Mouse (Mus musculus) thymus, postnatal 25 days (tissue): ENCODE measurements around the gene Pxk.

Experiments used
- DNase-seq: peaks from one replicate; pipeline ENCODE4 v3.0.0; 2022

Pxk gene

GRCm38 (mm10) chr14:8097978-8098686 is at the start of gene Pxk:
TSS of gene Pxk (plus strand) at chr14:8098211.
- DNase-seq, result peak; percentile 93

DNA sequence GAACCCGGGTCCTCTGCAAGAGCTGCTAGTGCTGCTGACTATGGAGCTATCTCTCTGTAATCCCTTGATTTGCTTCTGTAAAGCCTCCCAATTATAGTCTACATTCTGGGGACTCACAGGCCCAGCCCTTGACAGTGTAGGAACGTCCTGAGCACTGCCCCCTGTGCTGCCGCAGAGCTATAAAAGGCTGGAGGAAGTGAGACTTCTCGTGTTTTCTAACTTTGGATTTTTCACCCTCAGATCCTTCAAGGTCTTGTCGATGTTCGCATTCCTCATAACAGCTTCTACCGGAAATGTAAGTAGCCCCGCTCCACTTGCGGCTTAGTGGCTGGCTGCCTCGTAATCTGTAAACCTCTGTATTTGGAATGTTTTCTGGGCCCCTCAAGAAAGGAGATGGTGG is 48.7 kb upstream of the Pxk start:
- DNase-seq, result no peak

DNA sequence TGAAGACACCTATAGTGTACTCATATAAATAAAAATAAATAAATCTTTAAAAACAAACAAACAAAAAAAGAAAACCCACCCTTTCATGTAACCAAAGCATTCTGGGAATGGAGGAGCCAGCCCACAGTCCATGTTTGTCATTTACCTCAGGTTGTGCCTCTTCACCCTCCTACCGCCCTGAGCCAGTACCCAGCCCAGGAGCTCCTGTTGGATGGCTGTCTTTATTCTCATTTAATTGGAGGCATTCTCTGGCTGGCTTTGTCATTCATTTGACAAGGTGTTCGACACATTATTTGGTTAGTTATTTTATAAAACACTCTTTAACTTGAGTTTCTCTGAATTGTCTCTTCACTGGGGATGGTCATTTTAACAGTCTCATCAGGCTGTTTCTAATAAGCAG is 46.1 kb upstream of the Pxk start:
- no peak for DNase-seq

- DNase-seq, result no peak
Observed at GRCm38 (mm10) chr14:8052661-8053060, 45.4 kb upstream of the Pxk start.

- no peak for DNase-seq
Observed at GRCm38 (mm10) chr14:8054310-8055102, 43.5 kb upstream of the Pxk start.

DNA sequence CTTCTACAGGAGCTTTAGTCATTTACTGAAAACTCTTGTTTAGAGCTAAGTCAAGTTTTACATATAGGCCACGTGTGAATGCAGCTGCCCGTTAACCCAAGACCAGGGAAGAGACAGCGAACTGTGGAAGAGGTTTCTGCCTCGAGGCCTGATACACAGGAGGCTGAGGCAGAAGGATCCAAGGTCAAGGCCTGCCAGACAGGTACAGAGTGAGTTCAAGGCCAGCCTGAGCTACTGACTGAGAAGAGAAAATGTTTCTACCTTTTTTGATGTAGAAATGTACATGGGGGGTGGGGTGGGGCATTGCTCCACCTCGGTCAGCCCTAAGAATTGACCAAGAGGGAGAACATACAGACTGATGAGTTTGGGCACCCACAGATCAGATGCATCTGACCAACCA is 41.9 kb upstream of the Pxk start:
- DNase-seq, result no peak

DNA sequence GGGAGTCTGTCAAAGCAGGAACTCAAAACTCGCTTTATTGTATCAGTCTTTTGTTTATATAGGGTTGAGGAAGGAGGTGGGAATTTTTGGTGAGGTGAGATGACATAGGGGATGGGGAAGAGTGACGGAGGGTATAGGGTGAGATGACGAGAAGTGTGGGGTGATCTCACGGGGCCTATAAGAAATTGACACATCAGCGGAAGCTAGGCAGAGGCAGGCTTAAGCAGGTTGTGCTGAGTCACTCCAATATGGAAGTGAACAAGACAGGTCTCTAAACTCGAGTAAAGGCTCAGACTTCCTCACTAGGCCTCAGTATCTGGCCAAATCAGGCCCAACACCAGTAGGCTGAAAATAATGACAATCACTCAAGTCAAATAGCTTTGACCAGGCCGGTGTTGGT is 38.1 kb upstream of the Pxk start:
- DNase-seq, result no peak

GRCm38 (mm10) chr14:8062076-8062475 is 35.9 kb upstream of the Pxk start:
- DNase-seq, result no peak

- no peak for DNase-seq
Observed at GRCm38 (mm10) chr14:8062537-8063301, 35.3 kb upstream of the Pxk start.

- no peak for DNase-seq
Observed at GRCm38 (mm10) chr14:8063835-8064785, 33.9 kb upstream of the Pxk start.

GRCm38 (mm10) chr14:8080165-8080679 is 17.8 kb upstream of the Pxk start, which contains the start of gene Rpp14:
TSS of gene Rpp14 (plus strand) at chr14:8080367.
- peak; percentile 93 for DNase-seq

DNA sequence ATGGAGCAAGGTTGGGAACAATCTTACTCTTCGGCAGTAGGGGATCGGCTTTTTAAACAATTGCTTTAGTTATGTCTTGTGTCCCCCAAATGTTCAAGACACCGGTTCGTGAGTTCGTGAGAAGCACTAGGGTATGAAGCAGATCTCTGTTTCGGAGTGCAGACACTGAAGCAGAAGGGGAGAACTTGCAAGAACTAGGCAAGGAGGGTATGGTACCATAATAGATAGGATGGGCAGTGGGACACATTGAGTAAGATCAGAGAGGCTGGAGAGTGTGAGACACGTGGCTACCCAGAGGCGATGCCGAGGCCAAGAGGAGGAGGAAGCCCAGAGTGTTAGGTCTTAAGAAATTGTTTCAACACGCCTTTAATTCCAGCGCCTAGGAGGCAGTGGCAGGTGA is 17.3 kb upstream of the Pxk start:
- peak; percentile 22 for DNase-seq

GRCm38 (mm10) chr14:8082949-8083348 is 15.1 kb upstream of the Pxk start:
- DNase-seq, result no peak

DNA sequence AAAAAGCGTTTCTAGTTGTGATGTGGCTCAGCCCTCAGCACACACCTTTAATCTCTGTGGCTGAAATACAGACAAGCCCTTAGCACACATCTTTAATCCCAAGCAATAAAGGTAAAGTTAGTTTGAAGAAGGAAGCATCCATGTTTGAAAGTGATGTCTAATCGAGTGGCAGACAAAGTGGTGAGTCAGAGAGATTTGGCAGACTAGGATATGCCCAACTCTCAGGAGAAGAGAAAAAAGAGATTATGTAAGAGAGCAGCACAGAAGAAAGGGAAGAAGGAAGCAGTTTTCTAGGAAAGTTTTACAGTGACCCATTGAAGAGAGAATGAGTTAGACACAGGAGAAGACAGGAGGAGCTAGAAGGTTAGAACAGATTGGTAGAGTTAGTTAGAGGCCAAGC is 9.0 kb upstream of the Pxk start:
- DNase-seq, result no peak

DNA sequence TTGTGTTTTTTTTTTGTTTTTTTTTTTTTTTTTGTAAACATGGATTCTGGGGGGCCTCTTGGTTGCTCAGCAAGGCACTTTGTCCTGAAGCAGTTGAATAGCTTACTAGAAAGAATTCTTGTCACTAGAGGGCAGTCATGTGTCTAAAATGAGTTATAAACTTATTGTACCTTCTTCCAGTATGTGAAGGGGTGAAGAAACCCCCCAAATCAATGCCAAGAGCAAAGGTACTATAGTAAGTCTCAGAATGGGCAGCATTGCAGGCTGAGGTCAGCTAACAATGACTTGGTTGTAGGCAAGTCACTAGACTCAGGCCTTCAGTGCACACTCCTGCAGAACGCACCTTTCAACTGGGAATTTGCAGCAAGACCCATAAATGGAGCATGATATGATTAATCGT is 5.4 kb upstream of the Pxk start:
- DNase-seq, result no peak

GRCm38 (mm10) chr14:8093427-8093826 is 4.6 kb upstream of the Pxk start:
- no peak for DNase-seq

DNA sequence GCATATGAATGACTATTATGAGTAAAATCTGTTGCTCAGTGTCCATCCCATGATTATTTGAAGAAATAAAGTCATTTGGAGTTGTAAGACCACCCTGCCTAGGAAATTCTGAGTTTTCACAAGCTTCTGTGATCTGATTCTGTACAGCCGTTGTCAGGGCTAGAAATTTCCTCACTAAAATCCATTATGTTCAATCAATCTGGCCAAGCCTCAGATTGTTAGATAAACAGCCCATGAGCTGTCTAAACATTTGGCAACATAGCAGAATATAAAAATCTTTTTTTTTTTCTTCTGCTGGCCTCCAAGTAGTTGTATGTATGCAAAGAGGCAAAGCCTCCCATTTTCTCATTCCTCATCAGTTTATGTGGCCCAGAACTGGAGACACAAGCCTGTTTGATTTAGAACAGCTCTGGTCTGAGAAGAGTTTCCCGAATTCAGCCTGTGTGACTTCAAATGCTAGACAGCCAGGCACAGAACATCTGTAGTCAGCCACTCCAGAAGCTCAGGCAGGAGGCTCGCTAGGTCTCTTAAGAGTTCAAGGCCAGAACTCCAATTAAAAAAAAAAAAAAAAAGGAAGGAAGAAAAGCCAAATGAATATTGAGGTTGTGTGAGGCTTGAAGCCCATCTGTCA is 3.0 kb upstream of the Pxk start:
- DNase-seq, result no peak

GRCm38 (mm10) chr14:8095562-8095950 is 2.5 kb upstream of the Pxk start:
- no peak for DNase-seq

GRCm38 (mm10) chr14:8098687-8098995 is 630 bp downstream of the Pxk start:
- DNase-seq, result no peak

DNA sequence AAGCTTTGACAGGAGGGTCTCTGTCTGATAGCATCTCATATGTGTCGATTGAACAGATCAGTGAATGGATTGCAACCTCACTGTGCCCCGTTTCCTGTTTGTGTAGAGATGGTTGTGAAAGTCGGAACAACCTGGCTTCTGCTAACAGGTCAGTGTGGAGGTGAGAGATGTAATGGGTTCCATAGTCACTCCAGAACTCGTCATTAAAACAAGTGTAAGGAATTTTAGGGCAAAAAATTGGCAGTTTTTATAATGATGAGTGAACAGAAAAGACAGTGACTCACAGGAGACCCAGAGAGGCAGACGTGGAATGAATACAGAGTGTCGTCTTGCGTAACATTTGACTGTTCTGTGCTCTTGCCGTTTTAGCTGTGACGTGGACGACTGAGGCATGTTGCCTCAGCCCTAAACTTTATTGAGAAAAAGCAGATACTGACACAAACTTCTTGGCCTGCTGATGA is 1.6 kb downstream of the Pxk start:
- peak; percentile 11 for DNase-seq

DNA sequence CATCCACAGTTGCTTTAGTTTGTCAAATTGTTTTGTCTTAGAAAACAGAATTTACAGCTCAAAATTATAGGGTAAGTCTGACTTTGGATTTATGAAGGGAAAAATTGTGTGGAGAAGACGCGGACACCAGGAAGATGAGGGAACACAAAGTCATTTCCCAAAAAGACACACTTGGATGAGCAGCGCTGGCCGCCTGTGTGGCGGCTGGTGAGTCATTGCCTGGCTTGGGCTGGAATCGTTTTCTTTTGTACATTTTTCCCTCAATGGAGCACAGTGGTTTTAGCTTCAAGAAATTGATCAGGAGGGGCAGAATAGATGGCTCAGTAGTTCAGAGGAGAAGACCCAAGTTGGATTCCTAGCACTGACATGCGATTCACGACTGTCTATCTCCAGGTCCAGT is 3.9 kb downstream of the Pxk start:
- no peak for DNase-seq

- DNase-seq, result no peak
Observed at GRCm38 (mm10) chr14:8102676-8103075, 4.7 kb downstream of the Pxk start.
